Comparison of ENCODE assay signal across 11 mouse cellular contexts in genomic region chr2:154713083-154713482, GRCm38 (mm10). TPM values are rescaled to one million over a fixed set of nuclear protein-coding genes. Genes with fewer than 3 reads are reported as not detected.
A peak's percentile ranks its signal among the peaks of the same experiment; 100 is the strongest.
DNase-seq lines count a peak whose midpoint lies in the region; ATAC-seq and TF ChIP-seq lines count a peak whose summit lies in the region.
"Had no signal": no experiment of that assay in that cellular context is flagged by ENCODE, and none has a peak within 500 bp of the region (broad histone marks: within the 10 kb centered on the region; RNA-seq: fewer than 3 reads in every experiment).

No protein-coding gene starts in this region.

- H3K27me3 ChIP-seq in G1E (ENCODE audit: insufficient read depth, low read length): peaks cover 39% of the 10 kb centered on the region
- H3K27me3 ChIP-seq: embryonic facial prominence, embryonic 12.5 days had no signal

- TF ChIP-seq POLR2A in lung, adult 2 months (IDR thresholded peaks at IDR 0.05; ENCODE audit: borderline replicate concordance, extremely low read depth, low read depth, low read length): no peak

- 37% methylated on average over 6 of the region's 6 CpGs for WGBS in lung, adult 2 months

- H3K4me1 ChIP-seq in lung, adult 2 months (ENCODE audit: control insufficient read depth, insufficient read depth, low read length): no peaks in the 10 kb centered on the region
- H3K4me1 ChIP-seq in G1E (ENCODE audit: insufficient read depth, low read depth, low read length): peaks cover 10% of the 10 kb centered on the region

- DNase-seq in cerebellum, postnatal 10 days: peak; percentile 52 to 56
- DNase-seq in cerebellum, adult 8-10 months: no peak
- no peak for DNase-seq in lung, adult 2 months
- DNase-seq in lung, postnatal 25 days (ENCODE audit: low spot score): no peak
- DNase-seq in G1E (ENCODE audit: low spot score): no peak
- peak; percentile 49 for DNase-seq in induced T-regulatory cell, adult 2 months (ENCODE audit: low read depth)
- DNase-seq in gastrocnemius, postnatal 10 days: no peak

- peak; percentile 56; the same call in 1 of the 2 replicates for TF ChIP-seq CTCF in lung, adult 2 months (IDR thresholded peaks at IDR 0.05; ENCODE audit: insufficient read depth, low read length)
- peak; percentile 31 for TF ChIP-seq CTCF in G1E (IDR thresholded peaks at IDR 0.05; ENCODE audit: low read depth, low read length)

- H3K9me3 ChIP-seq in G1E (replicated peaks): no peaks in the 10 kb centered on the region
- H3K9me3 ChIP-seq: embryonic facial prominence, embryonic 12.5 days had no signal

- H3K36me3 ChIP-seq in G1E (replicated peaks): no peaks in the 10 kb centered on the region
- H3K36me3 ChIP-seq: embryonic facial prominence, embryonic 12.5 days had no signal

- ATAC-seq in G1E (ENCODE audit: extremely low read depth, insufficient number of reproducible peaks, low FRiP score, poor library complexity, severe bottlenecking): no peak
- ATAC-seq in erythroblast, adult 5-6 weeks (replicated peaks; ENCODE audit: low FRiP score, poor library complexity, severe bottlenecking): no peak

- no peak overlapping the region for H3K4me3 ChIP-seq in lung, adult 2 months (replicated peaks; ENCODE audit: extremely low read depth, low read depth, low read length)
- H3K4me3 ChIP-seq in G1E (ENCODE audit: low read depth, low read length): no peak overlapping the region
- H3K4me3 ChIP-seq: embryonic facial prominence, embryonic 12.5 days had no signal

RNA-seq across cellular contexts. Expression of gene Gm14214, which starts 56.7 kb away (rescaled TPM):
- polyA plus RNA-seq in lung, adult 2 months (2012; rRNA removed): not detected in 2 replicates
- total RNA-seq in G1E (2014; fragmentation: Nextera tagmentation) (not detected in 2 replicates), G1E (2017) (not detected in 2 replicates)
- not detected in 2 replicates for polyA plus RNA-seq in G1E (2012)
- not detected in 2 replicates for total RNA-seq in erythroblast, adult 5-6 weeks (2015; ENCODE audit: low replicate concordance)
- total RNA-seq in erythroblast, adult 5-6 weeks (2017; ENCODE audit: low replicate concordance): not detected in 2 replicates
- total RNA-seq in gastrocnemius, postnatal 10 days (2021): not detected
- polyA plus RNA-seq: embryonic facial prominence, embryonic 12.5 days; heart, embryonic 14.5 days; large intestine, adult 2 months had no signal

Comparison
In these comparisons a context has a peak if more than half of its experiments do, and no peak if none do; other contexts are left out.
1. DNase-seq: peak in cerebellum, postnatal 10 days (2 of 2) and induced T-regulatory cell, adult 2 months (single experiment); none in cerebellum, adult 8-10 months (single experiment), lung, adult 2 months (single experiment), lung, postnatal 25 days (single experiment), G1E (single experiment) and gastrocnemius, postnatal 10 days (single experiment).